Mouse (Mus musculus) limb, embryonic 14.5 days (tissue): ENCODE results near the gene Bbc3. TPM values are rescaled to one million over a fixed set of nuclear protein-coding genes. Genes with fewer than 3 reads are reported as not detected.

ENCODE experiments used
- ATAC-seq: fragments of 200-750 bp; cut with Nextera tagmentation; 2 replicates; pipeline ENCODE4 v1.8.0; 2017; ENCODE audit warnings: low read depth, moderate number of reproducible peaks, moderate TSS enrichment; ENCODE audit not compliant: low FRiP score
- DNase-seq: peaks from one replicate; pipeline ENCODE4 v3.0.0-alpha.2; 2015; ENCODE audit warnings: low spot score
- H3K27ac ChIP-seq: fragments of 300-500 bp; sonication (generic); replicated peaks from 2 replicates; pipeline ENCODE4 v1.5.1; 2014; ENCODE audit warnings: low read depth, mild to moderate bottlenecking, low read length, moderate library complexity, mixed read lengths
- H3K27me3 ChIP-seq: fragments of 300-500 bp; sonication (generic); 2 replicates; pipeline ENCODE4 v1.6.1; 2014; ENCODE audit warnings: low read length, mixed read lengths; ENCODE audit not compliant: control insufficient read depth, insufficient read depth
- H3K36me3 ChIP-seq: fragments of 300-500 bp; sonication (generic); 2 replicates; pipeline ENCODE4 v1.6.1; 2014; ENCODE audit warnings: mild to moderate bottlenecking, low read length, moderate library complexity, mixed read lengths; ENCODE audit not compliant: control insufficient read depth, insufficient read depth
- H3K4me1 ChIP-seq: fragments of 300-500 bp; sonication (generic); 2 replicates; pipeline ENCODE4 v1.6.1; 2014; ENCODE audit warnings: antibody characterized with exemption, low read length, mixed read lengths; ENCODE audit not compliant: control insufficient read depth, insufficient read depth
- H3K4me2 ChIP-seq: fragments of 300-500 bp; sonication (generic); replicated peaks from 2 replicates; pipeline ENCODE4 v1.6.1; 2014; ENCODE audit warnings: low read depth, mild to moderate bottlenecking, low read length, moderate library complexity; ENCODE audit not compliant: severe bottlenecking
- H3K4me3 ChIP-seq: fragments of 300-500 bp; sonication (generic); replicated peaks from 2 replicates; pipeline ENCODE4 v1.5.1; 2014; ENCODE audit warnings: low read length
- H3K9ac ChIP-seq: fragments of 300-500 bp; sonication (generic); 2 replicates; pipeline ENCODE4 v1.6.1; 2014; ENCODE audit warnings: mild to moderate bottlenecking, low read depth, low read length, moderate library complexity; ENCODE audit not compliant: severe bottlenecking
- H3K9me3 ChIP-seq: fragments of 300-500 bp; sonication (generic); 2 replicates; pipeline ENCODE4 v1.6.1; 2016; ENCODE audit warnings: low read length; ENCODE audit not compliant: control insufficient read depth
- POLR2A ChIP-seq: fragments of 200-500 bp; IDR thresholded peaks from 2 replicates; pipeline ENCODE4 v1.8.0; 2012; ENCODE audit warnings: inconsistent platforms, mild to moderate bottlenecking, moderate library complexity, borderline replicate concordance; ENCODE audit not compliant: insufficient read depth, insufficient read length; ENCODE audit errors: extremely low read depth
- whole genome bisulfite sequencing: fragments of 180-500 bp; shearing (Covaris S2); extraction: QIAGEN DNeasy Blood & Tissue Kit; methylation state at CpG from one replicate; pipeline ENCODE4 v1.1.7; 2014; 5-methylcytosine and 5-hydroxymethylcytosine counted together
- polyA plus RNA-seq, 2 experiments: library from polyadenylated mRNA; depleted of rRNA in 1 of 2; stranded (reverse) in 1 of 2; unstranded in 1 of 2; fragments of >200 nt; fragmentation: Nextera tagmentation in 1 of 2; extraction: Ambion mirVana in 1 of 2; gene quantifications; 2 replicates each; pipeline versions ENCODE4 v1.2.1 to v1.2.3; 2012 to 2014

The Bbc3 gene
- polyA plus RNA-seq, 2 experiments, result 3.7 to 7.4 TPM

GRCm38 (mm10) chr7:16273766-16274140 is 34.4 kb upstream of the Bbc3 start:
- H3K27me3 ChIP-seq, result no peaks in the 10 kb centered on the region
- no peak for TF ChIP-seq POLR2A
- WGBS, result 7% methylated on average over 18 of the region's 18 CpGs
- H3K4me3 ChIP-seq, result peak overlapping the region; percentile 84
- peak; percentile 74 for DNase-seq
- peaks cover 36% of the 10 kb centered on the region for H3K36me3 ChIP-seq
- peak; percentile 67 for ATAC-seq
- H3K9ac ChIP-seq, result peak overlapping the region; percentile 61
- peaks cover 18% of the 10 kb centered on the region for H3K4me1 ChIP-seq
- H3K27ac ChIP-seq, result peak overlapping the region; percentile 93
- H3K4me2 ChIP-seq, result peak overlapping the region; percentile 89
- H3K9me3 ChIP-seq, result no peaks in the 10 kb centered on the region

DNA sequence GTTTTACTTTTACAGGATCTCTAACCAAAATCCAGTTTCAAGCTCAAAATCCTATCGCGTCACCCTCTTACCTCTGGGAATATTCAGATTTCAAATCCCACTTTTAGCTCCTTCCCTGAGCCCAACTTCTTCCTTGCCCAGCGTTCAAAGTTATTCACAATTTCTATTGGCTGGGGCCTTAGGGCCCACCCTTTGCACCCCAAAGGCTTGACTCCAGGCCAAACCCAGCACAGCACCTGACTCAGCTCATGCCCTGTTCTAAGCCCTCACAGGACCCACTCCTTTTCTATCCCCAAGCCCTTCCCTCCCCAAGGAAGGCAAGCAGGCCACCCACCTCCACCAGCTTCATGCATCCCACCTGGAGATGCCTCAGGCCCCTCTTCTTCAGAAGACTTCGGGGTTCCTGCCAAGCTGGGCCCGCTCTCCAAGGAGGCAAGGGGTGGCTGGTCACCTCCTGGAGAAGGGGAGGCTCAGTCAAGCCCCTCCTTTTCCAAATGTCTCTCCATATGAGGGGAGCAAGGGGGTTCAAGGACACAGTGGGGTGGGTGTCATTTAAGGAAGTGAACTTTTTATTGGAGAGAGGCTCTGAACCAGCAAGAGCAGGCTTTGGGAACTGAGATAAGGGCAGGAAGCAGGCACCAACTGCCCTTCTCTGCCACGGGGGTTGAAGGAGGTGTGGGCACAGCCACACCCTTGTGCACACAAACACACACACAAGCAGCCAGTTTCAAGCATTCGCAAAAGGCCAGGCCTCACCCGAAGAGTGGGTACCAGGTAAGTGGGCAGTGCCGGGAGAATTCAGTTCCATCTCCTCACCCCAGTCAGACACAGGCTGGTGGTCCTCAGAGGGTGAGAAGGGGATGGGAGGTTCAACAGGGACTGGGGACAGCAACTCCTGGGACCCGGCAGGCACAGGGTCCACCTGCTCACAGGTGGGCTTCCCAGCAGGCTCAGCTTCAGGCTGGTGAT is 33.0 kb upstream of the Bbc3 start:
- Histone ChIP-seq H3K9me3 (no peaks in the 10 kb centered on the region), H3K9ac (no peak overlapping the region), H3K27ac (no peak overlapping the region), H3K27me3 (no peaks in the 10 kb centered on the region), H3K4me1 (peaks cover 18% of the 10 kb centered on the region), H3K4me2 (no peak overlapping the region), H3K36me3 (peaks cover 40% of the 10 kb centered on the region), H3K4me3 (no peak overlapping the region)
- DNase-seq, result no peak
- no peak for ATAC-seq
- no peak for TF ChIP-seq POLR2A
- WGBS, result 83% methylated on average over 10 of the region's 10 CpGs

DNA sequence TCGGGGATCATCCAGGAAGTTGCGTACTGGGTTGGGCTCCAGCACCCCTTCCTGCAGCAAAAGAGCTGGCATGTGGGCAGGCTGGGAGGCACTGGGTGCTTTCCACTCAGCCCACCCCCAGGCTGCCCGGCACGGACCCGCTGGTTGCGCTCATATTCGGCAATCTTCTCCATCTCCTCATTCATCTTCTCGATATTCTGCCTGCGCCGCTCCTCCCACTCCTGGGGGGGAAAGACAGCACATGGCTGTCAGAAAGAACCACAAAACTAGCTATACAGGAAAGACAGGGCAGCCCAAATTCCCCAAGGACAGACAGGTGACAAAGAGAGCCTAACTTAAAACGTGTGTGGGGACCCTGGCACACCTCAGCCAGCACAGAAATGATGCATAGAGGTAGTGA is 27.5 kb upstream of the Bbc3 start:
- peaks cover 69% of the 10 kb centered on the region for H3K36me3 ChIP-seq
- no peak for ATAC-seq
- no peak overlapping the region for H3K27ac ChIP-seq
- H3K4me2 ChIP-seq, result no peak overlapping the region
- no peak overlapping the region for H3K4me3 ChIP-seq
- no peak for TF ChIP-seq POLR2A
- H3K4me1 ChIP-seq, result peaks cover 4% of the 10 kb centered on the region; the same call in 1 of the 2 replicates
- no peak for DNase-seq
- no peaks in the 10 kb centered on the region for H3K9me3 ChIP-seq
- no peak overlapping the region for H3K9ac ChIP-seq
- 83% methylated on average over 11 of the region's 11 CpGs for WGBS
- no peaks in the 10 kb centered on the region for H3K27me3 ChIP-seq

DNA sequence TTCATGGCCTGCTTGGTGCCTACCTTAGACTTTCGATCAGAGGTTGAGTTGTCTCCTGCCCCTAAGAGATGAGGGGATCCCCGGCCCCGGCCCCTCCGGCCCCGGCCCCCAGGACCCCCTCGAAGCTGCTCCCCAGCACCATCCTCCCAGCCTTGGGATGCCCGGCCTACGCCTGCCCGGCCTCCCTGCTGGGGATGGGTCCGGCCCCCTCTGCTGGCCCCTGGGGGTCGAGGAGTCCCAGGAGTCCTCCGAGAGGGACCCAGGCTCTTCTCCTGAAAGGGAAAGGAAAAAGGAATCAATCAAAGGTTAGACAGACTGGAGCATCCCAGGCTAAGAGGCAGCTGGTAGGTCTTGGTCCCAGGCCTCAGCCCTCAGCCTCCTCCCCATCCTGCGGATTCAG is 25.9 kb upstream of the Bbc3 start:
- Histone ChIP-seq H3K4me3 (no peak overlapping the region), H3K4me2 (no peak overlapping the region), H3K4me1 (peaks cover 4% of the 10 kb centered on the region; the same call in 1 of the 2 replicates), H3K27ac (no peak overlapping the region), H3K9me3 (no peaks in the 10 kb centered on the region), H3K27me3 (no peaks in the 10 kb centered on the region), H3K36me3 (peaks cover 53% of the 10 kb centered on the region), H3K9ac (no peak overlapping the region)
- WGBS, result 94% methylated on average over 9 of the region's 13 CpGs
- DNase-seq (no peak), ATAC-seq (no peak)
- no peak for TF ChIP-seq POLR2A

DNA sequence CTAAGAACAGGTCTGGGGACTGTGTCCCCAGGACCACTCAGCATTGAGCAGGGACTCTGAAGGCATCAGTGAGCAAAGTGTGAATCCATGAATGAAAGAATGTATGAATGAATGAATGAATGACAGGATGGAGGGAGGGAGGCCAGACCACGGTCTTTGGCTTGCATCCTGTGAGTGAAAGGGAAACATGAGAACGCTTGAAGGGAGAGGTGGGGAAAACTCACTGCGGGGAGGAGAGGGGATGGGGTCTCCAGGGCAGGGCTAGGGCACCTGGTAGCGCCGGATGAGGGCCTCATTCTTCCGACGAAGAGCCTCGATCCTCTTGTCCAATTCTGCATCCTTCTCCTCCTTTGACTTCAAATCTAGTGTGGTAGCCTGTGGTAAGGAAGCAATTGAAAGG is 24.2 kb upstream of the Bbc3 start:
- peaks cover 40% of the 10 kb centered on the region for H3K36me3 ChIP-seq
- WGBS, result 88% methylated on average over 8 of the region's 8 CpGs
- no peak for TF ChIP-seq POLR2A

More for the DNA sequence above, 24.2 kb upstream of the Bbc3 start:
- no peak overlapping the region for H3K4me3 ChIP-seq
- H3K4me2 ChIP-seq, result no peak overlapping the region
- H3K27me3 ChIP-seq, result no peaks in the 10 kb centered on the region
- ATAC-seq, result no peak
- H3K9ac ChIP-seq, result no peak overlapping the region
- H3K9me3 ChIP-seq, result no peaks in the 10 kb centered on the region
- no peak for DNase-seq
- H3K4me1 ChIP-seq, result peaks cover 4% of the 10 kb centered on the region; the same call in 1 of the 2 replicates
- no peak overlapping the region for H3K27ac ChIP-seq
